Mouse (Mus musculus) neural tube, embryonic 11.5 days (tissue): Measurements from ENCODE around the gene Hoxb2. TPM values are rescaled to one million over a fixed set of nuclear protein-coding genes. Genes with fewer than 3 reads are reported as not detected.

Source experiments
- ATAC-seq: fragments of 200-750 bp; cut with Nextera tagmentation; 2 replicates; pipeline ENCODE4 v1.8.0; 2017; ENCODE audit warnings: moderate number of reproducible peaks, mild to moderate bottlenecking, moderate TSS enrichment, moderate library complexity; ENCODE audit not compliant: insufficient read depth, low FRiP score, low TSS enrichment
- DNase-seq: peaks from one replicate; pipeline ENCODE4 v3.0.0-alpha.2; 2015; ENCODE audit warnings: low spot score
- H3K27ac ChIP-seq: fragments of 300-500 bp; sonication (generic); 2 replicates; pipeline ENCODE4 v1.5.1; 2014; ENCODE audit warnings: low read depth, mild to moderate bottlenecking, low read length
- H3K27me3 ChIP-seq: fragments of 300-500 bp; sonication (generic); 2 replicates; pipeline ENCODE4 v1.6.1; 2014; ENCODE audit warnings: mild to moderate bottlenecking, low read length, mixed read lengths; ENCODE audit not compliant: control insufficient read depth, insufficient read depth
- H3K36me3 ChIP-seq: fragments of 300-500 bp; sonication (generic); 2 replicates; pipeline ENCODE4 v1.6.1; 2014; ENCODE audit warnings: mild to moderate bottlenecking, low read length, moderate library complexity, mixed read lengths; ENCODE audit not compliant: control insufficient read depth, insufficient read depth
- H3K4me1 ChIP-seq: fragments of 300-500 bp; sonication (generic); 2 replicates; pipeline ENCODE4 v1.6.1; 2014; ENCODE audit warnings: low read length, mixed read lengths; ENCODE audit not compliant: control insufficient read depth, insufficient read depth
- H3K4me2 ChIP-seq: fragments of 300-500 bp; sonication (generic); 2 replicates; pipeline ENCODE4 v1.6.1; 2014; ENCODE audit warnings: low read depth, mild to moderate bottlenecking, moderate library complexity
- H3K4me3 ChIP-seq: fragments of 300-500 bp; sonication (generic); 2 replicates; pipeline ENCODE4 v1.5.1; 2014; ENCODE audit warnings: low read depth, low read length
- H3K9ac ChIP-seq: fragments of 300-500 bp; sonication (generic); 2 replicates; pipeline ENCODE4 v1.6.1; 2014; ENCODE audit warnings: mild to moderate bottlenecking, low read length
- H3K9me3 ChIP-seq: fragments of 300-500 bp; sonication (generic); 2 replicates; pipeline ENCODE4 v1.6.1; 2016; ENCODE audit warnings: low read length; ENCODE audit not compliant: control insufficient read depth
- WGBS: fragments of 180-500 bp; shearing (Covaris S2); extraction: QIAGEN DNeasy Blood & Tissue Kit; methylation state at CpG from one replicate; pipeline ENCODE4 v1.1.7; 2014; 5-methylcytosine and 5-hydroxymethylcytosine counted together
- polyA plus RNA-seq: library from polyadenylated mRNA; unstranded; fragments of >200 nt; fragmentation: Nextera tagmentation; extraction: Ambion mirVana; gene quantifications from 2 replicates; pipeline ENCODE4 v1.2.1, GENCODE M21; 2014

Hoxb2 gene
- polyA plus RNA-seq, 1 experiment from 2014 or later: 89.0 TPM

DNA sequence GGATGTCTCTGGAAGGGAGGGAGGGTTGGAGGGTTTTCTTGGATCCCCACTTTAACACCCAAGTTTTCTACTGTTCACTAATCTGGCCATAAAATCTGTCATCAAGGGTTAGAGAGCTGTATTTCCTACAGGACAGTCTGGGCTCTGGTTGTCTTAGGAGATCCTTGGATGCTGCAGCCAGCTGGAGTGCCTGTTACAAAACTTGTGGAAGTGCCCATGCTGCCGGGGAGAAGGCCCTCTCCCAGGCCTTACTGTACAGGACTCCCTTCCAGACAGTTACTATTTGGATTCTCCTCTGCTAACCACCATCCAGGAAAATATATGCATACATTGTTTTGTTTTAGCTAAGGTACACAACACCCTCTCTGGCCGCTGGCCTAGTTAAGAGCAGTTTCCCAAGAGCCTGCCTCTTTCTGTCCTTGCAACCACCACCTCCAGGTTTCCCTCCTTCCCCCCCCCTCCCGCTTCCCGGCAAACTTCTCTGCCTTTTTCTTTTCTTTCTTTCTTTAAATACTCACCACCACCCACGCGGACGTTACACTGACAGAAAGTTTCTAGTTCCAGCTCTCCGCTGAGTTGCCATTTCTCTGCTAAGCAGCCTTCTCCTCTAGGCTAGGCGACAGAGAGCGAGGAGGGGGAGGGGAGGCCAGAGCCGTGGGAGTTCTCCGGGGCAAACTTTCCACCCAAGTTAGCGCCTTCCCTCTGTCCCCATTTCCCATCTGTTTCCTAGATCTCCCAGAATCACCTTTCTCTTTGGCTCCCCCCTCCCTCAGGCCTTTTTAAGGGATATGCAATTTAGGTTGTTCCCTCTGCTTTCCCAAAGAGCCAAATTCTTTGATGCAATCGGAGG, 609 bp upstream of the Hoxb2 start:
- ATAC-seq (no peak), DNase-seq (peak; percentile 84)
- peak overlapping the region; percentile 32 for H3K4me3 ChIP-seq
- H3K27ac ChIP-seq: peak overlapping the region; percentile 99
- H3K9me3 ChIP-seq: no peaks in the 10 kb centered on the region
- WGBS: under 1% methylated on average over 14 of the region's 14 CpGs
- peak overlapping the region; percentile 95 for H3K4me2 ChIP-seq
- peaks cover 8% of the 10 kb centered on the region for H3K36me3 ChIP-seq
- H3K4me1 ChIP-seq: peaks cover 53% of the 10 kb centered on the region
- no peaks in the 10 kb centered on the region for H3K27me3 ChIP-seq
- H3K9ac ChIP-seq: peak overlapping the region; percentile 69

DNA sequence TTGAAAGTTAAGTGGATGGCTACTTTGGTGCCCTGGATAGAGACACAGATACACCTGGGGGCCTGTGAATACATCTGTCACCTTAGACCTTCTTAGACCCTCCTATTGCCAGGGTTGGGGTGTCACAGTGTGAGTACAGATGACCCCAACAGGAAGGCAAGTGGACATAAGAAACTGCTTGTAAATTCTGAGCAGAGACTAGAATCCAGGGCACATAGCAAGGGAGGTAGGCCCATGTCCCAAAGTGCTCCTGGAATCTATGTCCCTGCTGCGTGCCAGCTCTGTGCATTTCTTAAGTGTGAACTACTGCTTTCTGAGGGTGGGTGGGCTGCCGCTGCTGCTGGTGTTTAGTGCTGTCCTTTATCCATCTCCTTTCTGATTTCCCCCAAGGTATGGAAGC, 466 bp downstream of the Hoxb2 start:
- DNase-seq (peak; percentile 61), ATAC-seq (no peak)
- Histone ChIP-seq H3K4me1 (peaks cover 42% of the 10 kb centered on the region), H3K36me3 (peaks cover 7% of the 10 kb centered on the region), H3K4me3 (peak overlapping the region; percentile 99), H3K27ac (peak overlapping the region; percentile 99), H3K9ac (peak overlapping the region; percentile 100), H3K9me3 (no peaks in the 10 kb centered on the region), H3K27me3 (no peaks in the 10 kb centered on the region), H3K4me2 (peak overlapping the region; percentile 95)
- 11% methylated on average over 2 of the region's 2 CpGs for WGBS

DNA sequence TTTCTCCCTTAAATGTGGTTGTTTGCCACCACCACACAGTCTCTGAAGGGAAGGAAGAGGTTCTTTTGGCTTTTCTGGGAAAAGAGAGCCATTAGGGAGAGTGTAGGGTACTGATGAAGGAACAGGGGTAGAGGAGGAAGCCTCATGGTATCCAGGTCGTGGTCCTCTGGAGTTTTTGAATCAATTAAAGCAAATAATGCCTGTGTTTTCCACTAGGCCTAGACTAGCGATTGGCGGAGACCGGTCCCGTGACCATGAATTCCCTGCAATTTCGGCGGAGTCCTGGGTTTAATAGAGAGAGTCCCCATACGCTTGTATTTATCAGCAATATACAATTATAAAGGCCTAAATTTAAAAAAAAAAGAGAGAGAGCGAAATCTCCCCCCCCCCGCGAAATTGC, 987 bp downstream of the Hoxb2 start:
- Histone ChIP-seq H3K36me3 (peaks cover 3% of the 10 kb centered on the region), H3K9ac (peak overlapping the region; percentile 100), H3K27me3 (no peaks in the 10 kb centered on the region), H3K4me3 (peak overlapping the region; percentile 99), H3K4me2 (peak overlapping the region; percentile 95), H3K27ac (peak overlapping the region; percentile 99), H3K4me1 (peaks cover 37% of the 10 kb centered on the region), H3K9me3 (no peaks in the 10 kb centered on the region)
- WGBS: 4% methylated on average over 11 of the region's 11 CpGs
- ATAC-seq (peak; percentile 36; the same call in 1 of the 2 replicates), DNase-seq (peak; percentile 80)

DNA sequence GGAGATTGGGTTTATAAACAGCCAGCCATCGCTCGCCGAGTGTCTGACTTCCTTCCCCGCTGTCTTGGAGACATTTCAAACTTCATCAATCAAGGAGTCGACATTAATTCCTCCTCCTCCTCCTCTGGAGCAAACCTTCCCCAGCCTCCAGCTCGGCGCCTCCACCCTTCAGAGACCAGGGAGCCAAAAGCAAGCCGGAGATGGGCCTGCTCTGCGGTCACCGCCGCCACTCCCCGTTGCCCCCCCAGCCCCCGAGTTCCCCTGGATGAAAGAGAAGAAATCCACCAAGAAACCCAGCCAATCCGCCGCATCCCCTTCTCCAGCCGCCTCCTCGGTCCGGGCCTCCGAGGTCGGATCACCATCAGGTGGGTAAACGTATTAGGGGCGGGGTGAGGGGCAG, 1.5 kb downstream of the Hoxb2 start:
- 2% methylated on average over 22 of the region's 22 CpGs for WGBS
- Histone ChIP-seq H3K36me3 (peaks cover 3% of the 10 kb centered on the region), H3K9me3 (no peaks in the 10 kb centered on the region), H3K9ac (peak overlapping the region; percentile 100), H3K4me2 (peak overlapping the region; percentile 95), H3K4me3 (peak overlapping the region; percentile 99), H3K27me3 (no peaks in the 10 kb centered on the region), H3K27ac (peak overlapping the region; percentile 99), H3K4me1 (peaks cover 32% of the 10 kb centered on the region)
- no peak for ATAC-seq
- DNase-seq: peak; percentile 81

DNA sequence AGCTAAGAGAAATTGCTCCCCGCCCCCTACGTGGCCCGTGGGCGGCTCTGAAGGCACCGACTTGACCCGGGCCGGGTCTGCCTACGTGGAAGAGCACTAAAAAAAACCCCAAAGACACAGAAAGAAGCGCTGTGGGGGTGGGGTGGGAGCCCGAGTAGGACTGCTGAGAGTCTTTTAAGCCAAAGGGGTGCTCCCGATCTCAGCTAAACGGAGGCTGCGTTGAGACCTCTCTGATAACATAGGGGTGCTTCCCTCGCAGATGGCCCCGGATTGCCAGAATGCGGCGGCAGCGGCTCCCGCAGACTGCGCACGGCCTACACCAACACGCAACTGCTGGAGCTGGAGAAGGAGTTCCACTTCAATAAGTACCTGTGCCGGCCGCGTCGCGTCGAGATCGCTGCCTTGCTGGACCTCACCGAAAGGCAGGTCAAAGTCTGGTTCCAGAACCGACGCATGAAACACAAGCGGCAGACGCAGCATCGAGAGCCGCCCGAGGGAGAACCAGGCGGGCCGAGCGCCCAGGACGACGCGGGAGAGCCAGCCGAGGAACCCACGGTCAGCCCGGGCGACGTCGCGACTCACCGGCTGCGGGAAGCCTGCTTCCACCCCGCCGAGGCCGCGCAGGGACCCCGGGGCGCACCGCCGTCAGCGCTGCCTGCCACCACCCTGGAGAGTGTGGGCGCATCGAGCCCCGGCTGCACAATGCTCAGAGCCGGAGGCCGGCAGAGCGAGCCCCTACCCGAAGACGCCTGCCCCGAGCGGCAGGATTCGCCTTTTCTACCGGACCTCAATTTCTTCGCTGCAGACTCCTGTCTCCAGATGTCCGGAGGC, 2.6 kb downstream of the Hoxb2 start:
- H3K9ac ChIP-seq: peak overlapping the region; percentile 100
- H3K36me3 ChIP-seq: peaks cover 3% of the 10 kb centered on the region
- no peaks in the 10 kb centered on the region for H3K27me3 ChIP-seq
- H3K27ac ChIP-seq: peak overlapping the region; percentile 99
- peaks cover 26% of the 10 kb centered on the region for H3K4me1 ChIP-seq
- peak overlapping the region; percentile 99 for H3K4me3 ChIP-seq
- ATAC-seq (no peak), DNase-seq (peak; percentile 83)
- H3K4me2 ChIP-seq: peak overlapping the region; percentile 95
- under 1% methylated on average over 75 of the region's 75 CpGs for WGBS
- H3K9me3 ChIP-seq: no peaks in the 10 kb centered on the region

DNA sequence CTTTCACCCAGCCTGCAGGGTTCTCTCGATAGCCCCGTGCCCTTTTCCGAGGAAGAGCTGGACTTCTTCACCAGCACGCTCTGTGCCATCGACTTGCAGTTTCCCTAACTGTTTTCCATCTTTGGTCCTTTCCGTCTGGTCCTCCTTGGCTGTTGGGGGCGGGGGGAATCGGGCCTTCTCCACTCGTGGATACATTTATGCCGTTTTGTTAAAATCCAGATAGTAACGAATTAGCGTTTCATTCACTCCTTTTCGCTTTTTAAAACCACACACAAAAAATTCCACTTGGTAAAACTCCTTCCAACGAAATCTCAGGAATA, 3.2 kb downstream of the Hoxb2 start:
- Histone ChIP-seq H3K9ac (peak overlapping the region; percentile 100), H3K4me3 (peak overlapping the region; percentile 99), H3K27me3 (no peaks in the 10 kb centered on the region), H3K9me3 (no peaks in the 10 kb centered on the region), H3K36me3 (peaks cover 3% of the 10 kb centered on the region), H3K4me2 (peak overlapping the region; percentile 95), H3K27ac (peak overlapping the region; percentile 99), H3K4me1 (peaks cover 24% of the 10 kb centered on the region)
- whole genome bisulfite sequencing: under 1% methylated on average over 14 of the region's 14 CpGs
- no peak for DNase-seq
- ATAC-seq: no peak

DNA sequence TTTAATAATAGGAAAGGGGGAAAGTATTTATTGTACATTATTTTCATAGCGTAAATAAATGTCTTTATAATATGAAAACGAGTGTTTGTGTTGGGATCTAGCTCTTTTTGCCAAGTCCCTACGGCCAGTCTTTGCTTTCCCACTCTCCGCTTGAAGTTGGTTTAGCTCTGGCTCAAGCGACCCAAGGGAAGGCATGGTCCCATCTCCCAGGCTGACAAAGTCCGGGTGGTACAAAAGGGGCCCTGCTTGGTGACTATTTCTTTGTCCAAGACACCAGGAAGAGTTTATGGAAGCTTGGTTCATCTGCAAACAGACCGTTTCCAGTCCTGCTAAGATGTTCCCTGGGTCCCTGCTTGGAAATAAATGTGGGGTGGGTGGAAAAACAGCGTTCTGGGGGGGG, 3.6 kb downstream of the Hoxb2 start:
- H3K9ac ChIP-seq: peak overlapping the region; percentile 100
- H3K4me2 ChIP-seq: peak overlapping the region; percentile 95
- H3K4me1 ChIP-seq: peaks cover 21% of the 10 kb centered on the region
- ATAC-seq (no peak), DNase-seq (peak; percentile 62)
- no peaks in the 10 kb centered on the region for H3K27me3 ChIP-seq
- peak overlapping the region; percentile 95 for H3K27ac ChIP-seq
- no peaks in the 10 kb centered on the region for H3K9me3 ChIP-seq
- 2% methylated on average over 8 of the region's 8 CpGs for WGBS
- peak overlapping the region; percentile 99 for H3K4me3 ChIP-seq
- peaks cover 3% of the 10 kb centered on the region for H3K36me3 ChIP-seq

DNA sequence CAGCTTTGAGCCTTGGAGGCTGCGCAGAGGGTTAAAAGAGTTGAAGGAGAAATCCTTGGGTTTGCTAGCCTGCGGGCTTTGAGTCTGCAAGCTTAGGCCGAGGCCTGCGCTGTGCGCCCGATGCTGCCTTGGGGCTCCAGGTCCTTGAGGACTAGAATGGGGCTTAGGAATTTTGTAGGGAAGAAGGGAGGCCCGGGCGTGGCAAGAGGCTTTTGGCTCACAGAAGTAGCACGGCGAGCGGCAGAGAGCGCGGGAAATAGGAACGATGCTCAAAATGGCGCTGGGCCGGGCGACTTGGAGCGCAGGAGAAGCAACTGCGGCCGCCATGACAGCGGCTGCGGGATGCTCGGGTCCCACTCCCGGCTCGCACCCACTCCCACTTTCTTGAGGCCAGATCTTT, 4.1 kb downstream of the Hoxb2 start:
- H3K27me3 ChIP-seq: no peaks in the 10 kb centered on the region
- peak overlapping the region; percentile 100 for H3K9ac ChIP-seq
- H3K27ac ChIP-seq: peak overlapping the region; percentile 95
- WGBS: under 1% methylated on average over 25 of the region's 25 CpGs
- H3K4me2 ChIP-seq: peak overlapping the region; percentile 95
- DNase-seq (peak; percentile 87), ATAC-seq (no peak)
- H3K4me3 ChIP-seq: peak overlapping the region; percentile 99
- H3K9me3 ChIP-seq: no peaks in the 10 kb centered on the region
- peaks cover 3% of the 10 kb centered on the region for H3K36me3 ChIP-seq
- H3K4me1 ChIP-seq: peaks cover 16% of the 10 kb centered on the region
